Mouse (Mus musculus) testis, adult 2 months (tissue): ENCODE data around the gene Rgs7.

ENCODE experiments used
- CTCF ChIP-seq: fragments of 200-500 bp; IDR thresholded peaks from 2 replicates; pipeline ENCODE4 v1.5.1; 2012; ENCODE audit warnings: low read depth, mild to moderate bottlenecking, inconsistent platforms, low read length, moderate library complexity; ENCODE audit not compliant: control insufficient read depth, insufficient read depth, insufficient replicate concordance
- POLR2A ChIP-seq: fragments of 200-500 bp; IDR thresholded peaks from 2 replicates; pipeline ENCODE4 v1.6.1; 2012; ENCODE audit warnings: low read depth, mild to moderate bottlenecking, inconsistent platforms, low read length, moderate library complexity; ENCODE audit not compliant: control insufficient read depth

DNA sequence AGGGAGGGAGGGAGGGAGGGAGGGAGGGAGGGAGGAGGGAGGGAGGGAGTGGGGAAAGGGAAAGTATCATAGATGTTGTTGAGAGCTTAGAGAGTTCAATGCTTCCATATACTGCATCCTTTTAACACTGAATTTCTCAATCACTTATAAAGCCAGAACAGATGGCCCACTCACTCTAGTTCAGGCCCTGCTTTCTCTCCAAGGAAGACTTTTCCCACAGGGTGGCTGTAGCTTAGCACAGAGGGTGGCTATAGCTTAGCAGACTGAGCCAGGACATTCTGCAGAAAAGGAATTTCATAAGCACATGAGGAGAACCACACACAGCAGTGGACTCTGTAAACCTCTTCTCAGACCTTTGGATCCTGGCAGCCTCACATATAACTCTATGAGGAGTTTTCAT is 119.7 kb downstream of the Rgs7 start:
- TF ChIP-seq CTCF (no peak), POLR2A (no peak)
